Mouse (Mus musculus) adrenal gland, postnatal 14 days (tissue): ENCODE measurements around the gene Cdkl4. TPM values are rescaled to one million over a fixed set of nuclear protein-coding genes. Genes with fewer than 3 reads are reported as not detected.
A peak's percentile ranks its signal among the peaks of the same experiment; 100 is the strongest.

Experiments used
- DNase-seq: peaks from one replicate; pipeline ENCODE4 v3.0.0; 2021; ENCODE audit warnings: mixed read lengths
- total RNA-seq: library from RNA; stranded (reverse); gene quantifications from 2 replicates; pipeline ENCODE4 v1.2.3, GENCODE M21; 2021

Gene Cdkl4
- total RNA-seq, 1 experiment from 2014 or later: 0.15 TPM

- DNase-seq: peak; percentile 46
Observed at GRCm38 (mm10) chr17:80515956-80516355, 61.7 kb downstream of the Cdkl4 start.

DNA sequence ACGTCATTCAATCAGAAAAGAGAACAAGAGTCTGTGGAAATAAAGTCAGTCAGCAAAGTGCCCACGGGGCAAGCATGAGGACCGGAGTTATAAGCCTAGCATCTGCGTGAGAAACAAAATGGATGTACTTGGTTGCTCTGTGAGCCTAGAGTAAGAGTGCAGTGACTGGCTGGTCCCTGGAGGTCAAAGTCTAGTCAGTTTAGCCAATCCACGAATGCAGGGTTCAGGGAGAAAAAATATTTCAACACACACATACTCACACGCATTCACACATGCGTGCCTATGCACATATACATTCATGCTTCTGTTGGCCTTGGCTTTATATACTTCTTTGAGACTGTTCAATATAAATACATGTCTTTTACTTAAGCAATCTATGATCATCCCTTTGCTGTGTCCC, 62.1 kb downstream of the Cdkl4 start:
- DNase-seq: no peak

- no peak for DNase-seq
Observed at GRCm38 (mm10) chr17:80513766-80514165, 63.8 kb downstream of the Cdkl4 start.

GRCm38 (mm10) chr17:80510459-80510855, 67.2 kb downstream of the Cdkl4 start:
- DNase-seq: no peak

- DNase-seq: no peak
Observed at GRCm38 (mm10) chr17:80509494-80510458, 67.8 kb downstream of the Cdkl4 start.

DNA sequence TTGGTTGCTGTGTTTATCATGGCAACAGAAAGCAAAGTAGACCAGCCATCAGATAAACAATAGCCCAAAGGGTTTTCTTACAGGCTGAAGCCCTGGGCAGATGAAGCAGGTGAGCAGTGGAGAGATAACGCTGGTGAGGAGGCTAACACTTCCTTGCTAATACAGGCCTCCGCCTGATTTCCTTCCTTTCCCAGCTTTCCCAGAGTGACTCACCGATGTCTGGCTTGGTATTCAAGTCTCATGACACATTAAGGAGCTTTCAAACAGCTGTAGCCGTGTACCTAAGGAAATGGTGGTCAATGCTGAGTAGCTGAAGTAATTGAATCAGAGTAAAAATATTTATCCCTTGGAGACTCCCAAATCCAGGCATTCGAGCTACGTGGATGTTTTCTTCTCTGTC, 71.8 kb downstream of the Cdkl4 start:
- DNase-seq: no peak

DNA sequence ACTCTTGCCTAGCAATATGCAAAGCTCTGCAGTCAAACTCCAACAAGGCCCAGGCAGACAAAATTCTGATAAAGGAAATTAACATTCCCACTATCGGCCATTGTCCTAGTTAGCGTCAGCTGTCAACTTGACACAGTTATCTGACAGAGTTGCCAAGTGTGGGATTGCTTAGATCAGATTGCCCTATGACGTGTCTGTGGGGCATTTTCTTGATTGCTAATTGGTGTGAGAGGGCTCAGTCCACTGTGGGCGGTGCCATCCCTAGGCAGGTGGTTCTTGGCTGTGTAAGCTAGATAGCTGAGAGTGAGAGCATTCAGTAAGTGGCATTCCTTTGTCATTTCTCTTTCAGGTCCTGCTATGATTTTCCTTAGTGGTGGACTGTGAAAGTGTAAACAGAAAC, 72.3 kb downstream of the Cdkl4 start:
- no peak for DNase-seq

DNA sequence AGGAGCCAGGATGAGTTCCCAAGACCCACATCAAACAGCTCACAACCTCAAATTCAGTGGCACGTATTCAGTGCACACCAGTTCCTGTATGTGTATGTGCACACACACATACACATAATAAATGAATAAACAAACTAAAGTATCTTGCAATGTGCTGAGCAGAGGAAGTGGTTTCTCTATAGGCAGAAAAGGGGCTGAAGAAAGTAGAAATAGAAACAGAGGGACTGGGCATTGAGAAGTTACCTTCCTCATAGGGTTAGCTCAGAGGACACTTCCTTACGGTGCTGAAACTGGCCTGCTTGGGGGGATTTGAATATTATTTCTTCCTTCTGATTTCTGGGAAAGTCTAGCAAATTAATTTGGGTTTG, 75.8 kb downstream of the Cdkl4 start:
- no peak for DNase-seq

DNA sequence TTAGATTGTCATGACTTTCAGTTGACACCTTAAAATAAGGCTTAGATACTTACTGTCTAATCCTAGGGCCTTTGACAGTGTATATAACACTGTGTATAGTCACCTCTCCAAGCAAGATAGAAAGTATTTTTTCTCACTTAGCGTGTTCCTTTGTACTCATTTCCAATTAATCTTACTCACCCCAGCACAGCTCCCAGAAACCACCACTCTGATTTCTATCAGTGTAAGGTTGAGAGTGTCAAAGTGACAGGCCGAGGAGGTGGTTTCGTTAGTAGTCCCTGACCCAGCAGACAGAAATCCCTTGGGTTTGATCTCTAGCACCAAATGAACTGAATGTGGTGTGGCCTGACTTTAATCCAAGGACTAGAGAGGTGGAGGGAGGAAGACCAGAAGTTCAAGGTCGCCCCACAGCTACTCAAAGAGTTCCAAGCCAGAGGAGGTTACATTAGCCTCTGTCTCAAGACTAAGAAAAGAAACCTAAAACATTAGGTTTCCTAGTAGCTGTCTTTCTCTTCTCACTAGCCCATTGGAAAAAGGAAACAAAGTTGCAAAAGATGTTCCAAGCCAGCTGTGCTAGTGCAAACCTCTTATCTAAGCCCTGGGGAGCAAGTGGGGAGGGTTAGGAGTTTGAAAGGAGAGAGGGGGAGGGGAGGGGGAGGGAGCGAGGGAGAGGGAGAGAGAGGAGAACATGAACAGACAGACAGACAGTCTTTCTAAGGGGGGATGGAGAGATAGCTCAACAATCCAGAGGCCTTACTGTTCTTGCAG, 76.4 kb downstream of the Cdkl4 start:
- peak; percentile 12 for DNase-seq

DNA sequence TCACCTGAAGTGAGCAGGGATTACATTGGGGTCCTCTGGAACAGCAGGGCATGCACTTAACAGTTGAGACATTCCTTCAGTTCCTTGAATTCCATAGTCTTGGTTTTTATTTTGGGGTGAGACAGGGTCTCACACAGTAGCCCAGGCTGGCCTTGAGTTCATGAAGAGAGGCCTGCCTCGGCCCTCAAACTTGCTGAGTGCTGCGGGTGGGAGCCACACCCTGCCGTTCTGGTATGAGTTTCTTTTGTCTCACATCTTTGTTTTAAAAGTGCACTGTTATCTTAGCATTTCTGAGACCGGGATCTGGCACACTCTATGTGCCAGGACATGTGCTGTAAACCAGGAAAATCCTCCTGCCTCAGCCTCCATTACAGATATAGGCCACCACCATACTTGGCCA, 77.6 kb downstream of the Cdkl4 start:
- no peak for DNase-seq

GRCm38 (mm10) chr17:80498600-80499268, 78.9 kb downstream of the Cdkl4 start:
- DNase-seq: no peak

DNA sequence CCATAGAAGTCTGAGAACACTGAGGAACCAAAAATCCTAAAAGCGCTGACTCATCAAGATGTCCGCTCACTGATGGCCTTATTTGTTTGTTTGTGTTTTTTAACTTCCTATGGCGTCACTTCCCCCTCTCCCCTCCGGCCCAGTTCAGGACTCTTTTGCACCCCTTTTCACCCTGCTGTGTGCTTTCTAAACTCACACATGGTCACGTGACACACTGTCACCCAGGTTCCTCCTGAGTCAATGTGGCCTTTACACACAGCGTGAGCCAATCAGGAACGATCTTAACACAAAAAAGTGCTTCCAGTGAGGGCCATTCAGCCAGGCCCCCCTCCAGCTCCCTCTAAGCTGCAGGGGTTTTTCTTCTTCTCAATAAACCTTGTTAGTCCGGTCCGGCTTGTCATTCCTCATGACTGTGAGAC, 80.4 kb downstream of the Cdkl4 start:
- DNase-seq: no peak

GRCm38 (mm10) chr17:80496607-80497170, 80.9 kb downstream of the Cdkl4 start:
- no peak for DNase-seq

DNA sequence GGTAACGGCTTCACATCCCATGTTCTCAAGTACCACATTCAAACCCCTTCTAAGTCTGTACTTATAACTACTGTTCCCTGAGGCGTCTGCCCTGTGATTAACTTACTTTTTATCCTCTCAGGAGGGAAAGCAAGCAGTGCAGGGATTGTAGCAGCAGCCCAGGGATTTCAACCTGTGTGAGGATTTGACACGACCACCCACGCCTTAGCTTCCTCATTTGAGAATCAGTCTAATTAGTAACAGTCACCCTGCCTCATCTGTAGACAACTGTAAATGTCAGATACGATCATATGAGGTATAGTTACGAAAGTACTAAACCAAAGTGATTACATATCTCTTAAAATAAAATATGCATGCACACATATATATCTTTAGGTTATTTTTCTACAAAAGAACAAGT, 81.4 kb downstream of the Cdkl4 start:
- DNase-seq: no peak

- no peak for DNase-seq
Observed at GRCm38 (mm10) chr17:80493891-80494290, 83.7 kb downstream of the Cdkl4 start.

- DNase-seq: no peak
Observed at GRCm38 (mm10) chr17:80492811-80493210, 84.8 kb downstream of the Cdkl4 start.

DNA sequence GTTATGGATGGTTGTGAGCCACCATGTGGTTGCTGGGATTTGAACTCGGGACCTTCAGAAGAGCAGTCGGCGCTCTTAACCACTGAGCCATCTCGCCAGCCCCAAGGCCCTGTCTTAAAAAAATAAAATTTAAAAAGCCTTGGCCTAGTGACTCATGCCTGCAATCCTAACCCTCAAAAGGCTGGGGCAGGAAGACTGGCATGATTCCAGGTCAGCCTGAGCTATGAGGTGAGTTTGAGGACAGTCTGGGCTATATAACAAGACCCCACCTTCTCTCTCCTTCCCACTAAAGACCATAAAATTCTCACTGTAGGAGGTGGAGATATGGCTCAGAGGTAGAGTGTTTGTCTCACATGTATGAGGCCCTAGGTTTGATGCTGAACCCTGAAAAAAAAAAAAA, 85.3 kb downstream of the Cdkl4 start:
- DNase-seq: peak; percentile 63

GRCm38 (mm10) chr17:80490166-80490565, 87.4 kb downstream of the Cdkl4 start:
- DNase-seq: no peak

DNA sequence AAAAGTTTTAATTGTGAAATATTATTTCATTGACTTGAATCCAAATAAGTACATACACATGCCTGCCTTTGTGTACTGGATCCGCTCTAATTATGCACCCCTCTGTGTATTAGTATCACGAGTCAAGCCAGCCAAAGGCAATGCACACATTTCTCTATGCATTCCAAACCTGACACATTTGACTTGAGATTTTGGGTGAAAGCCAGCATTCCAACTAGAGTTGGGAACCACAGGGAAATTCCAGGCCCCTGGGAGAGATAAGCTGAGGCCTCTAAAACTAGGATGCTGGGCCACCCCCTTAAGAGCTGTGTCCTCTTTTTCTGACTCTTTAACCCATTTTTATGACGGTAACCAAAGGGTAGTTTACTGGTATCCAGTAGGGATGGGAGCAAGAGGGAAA, 88.7 kb downstream of the Cdkl4 start:
- no peak for DNase-seq

- DNase-seq: no peak
Observed at GRCm38 (mm10) chr17:80485160-80485559, 92.5 kb downstream of the Cdkl4 start.

- no peak for DNase-seq
Observed at GRCm38 (mm10) chr17:80480855-80481224, 96.8 kb downstream of the Cdkl4 start.

GRCm38 (mm10) chr17:80480031-80480854, 97.4 kb downstream of the Cdkl4 start, which contains the start of gene Sos1:
TSS of gene Sos1 (minus strand) at chr17:80480453.
- peak; percentile 98 for DNase-seq
